Mouse (Mus musculus) embryonic fibroblast, embryonic 13.5 days (primary cell): ENCODE results near the gene Ptrh1.

Experiments used
- CTCF ChIP-seq: IDR thresholded peaks from 2 replicates; pipeline ENCODE4 v1.5.1; 2011; ENCODE audit warnings: mild to moderate bottlenecking, control low read depth, low read length, moderate library complexity, borderline replicate concordance; ENCODE audit not compliant: insufficient read depth
- POLR2A ChIP-seq: IDR thresholded peaks from 2 replicates; pipeline ENCODE4 v1.6.1; 2011; ENCODE audit warnings: low read depth, mild to moderate bottlenecking, control low read depth, low read length, moderate library complexity

- TF ChIP-seq CTCF (no peak), POLR2A (no peak)
Measured at GRCm38 (mm10) chr2:32756674-32757055, 18.9 kb upstream of the Ptrh1 start.
